Mouse (Mus musculus): Measurements from ENCODE around the gene Zfp775.
"Not testable (repeated sequence)": the region's sequence is repeated elsewhere in the genome, so short reads cannot be mapped to it uniquely, and the experiment has no call there.

Zfp775 gene

GRCm38 (mm10) chr6:48591221-48591845 is 10.5 kb upstream of the Zfp775 start:
- DNase-seq = no peak

- DNase-seq = no peak
Measured at GRCm38 (mm10) chr6:48591871-48592270, 10.0 kb upstream of the Zfp775 start.

GRCm38 (mm10) chr6:48593158-48594042 is 8.5 kb upstream of the Zfp775 start, which contains the start of the genes Repin1 and Gm44965:
TSS of gene Repin1 (plus strand) at chr6:48593883.
TSS of gene Gm44965 (plus strand) at chr6:48593941.
- DNase-seq = peak; percentile 91 to 93

- DNase-seq = peak; percentile 33
Measured at GRCm38 (mm10) chr6:48594043-48594738, 7.7 kb upstream of the Zfp775 start.

DNA sequence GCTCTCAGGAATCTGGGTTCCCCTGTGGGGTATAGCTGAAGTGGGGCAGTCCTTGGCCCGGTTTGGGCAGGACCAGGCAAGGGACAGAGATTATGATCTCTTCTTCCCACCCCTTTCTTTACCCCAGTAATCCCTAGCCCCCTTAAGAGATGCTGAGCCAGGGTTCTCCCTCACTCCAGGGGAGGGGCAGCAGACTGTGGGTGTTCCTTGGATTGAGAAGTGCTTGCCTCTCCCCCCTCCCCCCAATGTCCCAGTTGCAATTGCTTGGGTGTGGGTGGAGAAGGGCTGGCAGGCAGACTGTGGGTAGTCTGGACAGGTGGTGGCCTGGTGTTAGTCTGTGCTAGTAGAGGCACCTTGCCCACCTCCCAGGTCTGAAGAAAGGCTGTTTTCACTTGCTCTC is 6.6 kb upstream of the Zfp775 start:
- DNase-seq = no peak

DNA sequence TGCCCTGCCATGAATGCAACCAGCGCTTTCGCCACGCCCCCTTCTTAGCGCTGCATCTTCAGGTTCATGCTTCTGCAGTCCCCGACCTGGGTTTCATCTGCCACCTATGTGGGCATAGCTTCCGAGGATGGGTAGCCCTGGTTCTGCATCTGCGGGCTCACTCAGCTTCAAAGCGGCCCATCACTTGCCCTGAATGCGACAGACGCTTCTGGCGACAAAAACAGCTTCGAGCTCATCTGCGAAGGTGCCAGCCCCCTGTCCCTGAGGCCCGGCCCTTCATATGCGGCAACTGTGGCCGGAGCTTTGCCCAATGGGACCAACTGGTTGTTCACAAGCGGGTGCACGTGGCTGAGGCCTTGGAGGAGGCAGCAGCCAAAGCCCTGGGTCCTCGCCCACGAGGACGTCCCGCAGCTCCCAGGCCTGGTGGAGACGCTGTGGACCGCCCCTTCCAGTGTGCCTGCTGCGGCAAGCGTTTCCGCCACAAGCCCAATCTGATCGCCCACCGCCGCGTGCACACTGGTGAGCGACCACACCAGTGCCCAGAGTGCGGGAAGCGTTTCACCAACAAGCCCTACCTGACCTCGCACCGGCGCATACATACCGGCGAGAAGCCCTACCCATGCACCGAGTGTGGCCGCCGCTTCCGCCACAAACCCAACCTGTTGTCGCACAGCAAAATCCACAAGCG is 5.2 kb upstream of the Zfp775 start:
- DNase-seq = no peak

DNA sequence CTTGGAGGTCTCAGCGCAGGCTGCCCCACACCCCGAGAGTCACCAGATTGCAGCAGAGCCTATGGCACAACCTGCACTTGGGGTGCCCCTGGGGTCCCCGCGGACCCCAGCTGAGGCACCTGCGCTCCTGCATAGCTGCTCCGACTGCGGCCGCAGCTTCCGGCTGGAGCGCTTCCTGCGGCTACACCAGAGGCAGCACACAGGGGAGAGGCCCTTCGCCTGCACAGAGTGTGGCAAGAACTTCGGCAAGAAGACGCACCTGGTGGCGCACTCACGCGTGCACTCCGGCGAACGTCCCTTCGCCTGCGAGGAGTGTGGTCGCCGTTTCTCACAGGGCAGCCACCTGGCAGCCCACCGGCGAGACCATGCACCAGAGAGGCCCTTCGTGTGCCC is 4.6 kb upstream of the Zfp775 start:
- no peak for DNase-seq

- no peak for DNase-seq
Measured at GRCm38 (mm10) chr6:48600594-48600993, 1.3 kb upstream of the Zfp775 start.

GRCm38 (mm10) chr6:48602080-48602741 is 348 bp downstream of the Zfp775 start:
- DNase-seq = peak; percentile 48 to 57

DNA sequence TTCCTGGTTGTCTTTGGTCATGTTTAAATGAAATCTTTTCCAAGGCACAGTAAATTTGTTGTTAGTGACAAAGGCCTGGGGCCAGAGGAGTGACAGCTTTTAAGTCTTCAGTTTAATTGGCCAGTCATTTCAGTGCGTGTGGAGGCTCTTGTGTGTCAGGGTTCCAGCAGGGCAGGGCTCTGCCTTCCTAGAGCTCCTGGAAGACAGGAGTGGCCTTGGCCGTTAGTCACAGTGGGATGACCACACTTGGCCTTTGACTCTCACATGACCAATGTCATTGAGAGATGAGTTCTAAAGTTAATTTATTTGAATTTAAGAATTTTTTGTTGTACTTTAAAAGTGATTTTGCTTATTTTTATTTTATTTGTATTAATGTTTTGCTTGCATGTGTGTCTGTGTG is 6.3 kb downstream of the Zfp775 start:
- DNase-seq = no peak

- no peak for DNase-seq
Measured at GRCm38 (mm10) chr6:48609512-48609911, 7.6 kb downstream of the Zfp775 start.

DNA sequence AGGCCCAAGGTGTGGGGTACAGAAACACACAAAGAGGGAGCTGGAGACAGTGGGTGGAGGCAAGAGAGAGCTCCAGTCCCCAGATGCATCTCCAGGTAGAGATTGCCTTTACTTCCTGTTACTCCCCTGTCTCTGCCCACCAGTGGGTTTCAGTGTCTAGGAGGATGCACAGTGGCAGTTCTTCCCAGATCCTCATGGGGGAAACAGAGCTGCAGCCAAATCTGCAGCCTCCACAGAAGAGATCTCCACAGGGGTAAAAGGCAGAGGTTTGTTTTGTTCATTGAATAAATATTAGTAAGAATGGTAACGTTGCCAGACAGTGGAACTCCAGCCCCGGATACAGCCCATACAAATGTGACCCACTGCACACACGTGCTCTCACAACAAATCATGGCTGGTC is 8.8 kb downstream of the Zfp775 start:
- no peak for DNase-seq

- DNase-seq = no peak
Measured at GRCm38 (mm10) chr6:48613464-48613863, 11.6 kb downstream of the Zfp775 start.

- DNase-seq = no peak
Measured at GRCm38 (mm10) chr6:48614756-48615155, 12.9 kb downstream of the Zfp775 start.

GRCm38 (mm10) chr6:48620031-48620430 is 18.2 kb downstream of the Zfp775 start:
- no peak for DNase-seq

- DNase-seq = not testable (repeated sequence)
Measured at GRCm38 (mm10) chr6:48622186-48622843, 20.5 kb downstream of the Zfp775 start.

- DNase-seq = no peak
Measured at GRCm38 (mm10) chr6:48623460-48623859, 21.6 kb downstream of the Zfp775 start.

DNA sequence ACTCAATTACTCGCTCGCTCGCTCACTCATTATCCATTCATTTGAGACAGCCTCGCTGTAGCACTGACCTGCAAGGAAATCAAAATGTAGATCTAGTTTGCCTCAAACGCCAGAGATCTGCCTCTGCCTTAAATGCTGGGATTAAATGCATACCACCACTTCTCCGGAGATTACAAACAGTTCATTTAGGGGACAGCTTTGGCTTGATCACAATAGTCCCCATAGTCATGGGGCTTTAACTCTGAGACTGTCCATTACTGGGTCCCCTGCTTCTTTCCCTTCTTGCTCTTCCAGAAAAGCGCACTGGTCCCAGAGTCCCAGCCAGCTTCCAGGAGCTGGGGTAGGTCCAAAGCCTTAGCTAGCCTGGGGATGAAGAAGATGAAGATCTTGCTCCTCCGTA is 24.6 kb downstream of the Zfp775 start, which contains the start of gene AI854703:
TSS of gene AI854703 (plus strand) at position 301 of the 400 bp plus-strand sequence.
- no peak for DNase-seq

- peak; percentile 20 to 23 for DNase-seq
Measured at GRCm38 (mm10) chr6:48626984-48627383, 25.1 kb downstream of the Zfp775 start.

GRCm38 (mm10) chr6:48627511-48627924 is 25.7 kb downstream of the Zfp775 start:
- no peak for DNase-seq

GRCm38 (mm10) chr6:48628377-48628776 is 26.5 kb downstream of the Zfp775 start:
- DNase-seq = no peak
